Mouse (Mus musculus): ENCODE measurements at regions not wholly inside any gene's neighbourhood (a gene's known extent, or its start where the extent isn't known, plus 50 kb on each side); places are given as distances from the start of the nearest gene placed in this dataset.

GRCm38 (mm10) chr1:7454931-7455330 is 2647.2 kb downstream of the Gm37988 start:
- no peak for TF ChIP-seq CTCF (IDR thresholded peaks at IDR 0.05; ENCODE audit: insufficient read depth, low read length)
- TF ChIP-seq POLR2A (IDR thresholded peaks at IDR 0.05; ENCODE audit: borderline replicate concordance, extremely low read depth, low read depth, low read length) = no peak
